Mouse (Mus musculus) megakaryocyte, embryonic 14.5 days (primary cell): ENCODE results near the gene Tex2.

Experiments used
- FLI1 ChIP-seq: IDR thresholded peaks from 2 replicates; pipeline ENCODE4 v1.6.1; 2012; ENCODE audit warnings: low read length, inconsistent platforms, mixed read lengths
- GATA1 ChIP-seq: IDR thresholded peaks from 3 replicates; pipeline ENCODE4 v1.6.1; 2012; ENCODE audit warnings: mixed read lengths, low read length, inconsistent platforms, borderline replicate concordance

GRCm38 (mm10) chr11:106600124-106600523, 13.1 kb downstream of the Tex2 start:
- no peak for TF ChIP-seq GATA1
- TF ChIP-seq FLI1: no peak
